Mouse (Mus musculus): ENCODE results near the gene Noto.

DNA sequence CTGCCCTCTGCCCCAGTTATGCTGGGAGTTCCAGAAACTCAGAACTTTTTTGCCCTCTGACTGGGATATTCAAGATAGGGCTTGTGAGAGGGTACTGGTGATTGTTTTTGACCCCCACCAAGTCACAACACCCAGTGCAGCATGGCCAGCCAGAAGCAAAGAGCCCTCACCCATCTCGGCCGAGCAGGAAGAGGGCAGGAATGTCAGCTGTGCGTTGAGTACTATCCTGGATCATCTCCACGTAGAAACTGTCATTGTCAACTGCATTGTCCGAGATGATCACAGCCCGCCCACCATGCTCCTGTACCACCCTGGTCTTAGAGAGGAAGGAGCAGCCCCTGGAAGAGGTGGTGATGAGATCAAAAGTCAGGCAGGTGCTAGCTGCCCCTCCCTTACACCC is 23.7 kb downstream of the Noto start:
- TF ChIP-seq CTCF (IDR thresholded peaks at IDR 0.05; ENCODE audit: borderline replicate concordance, insufficient read depth, low read length) (no peak), POLR2A (IDR thresholded peaks at IDR 0.05; ENCODE audit: low read depth, low read length) (no peak)
